Mouse (Mus musculus) midbrain, embryonic 12.5 days (tissue): ENCODE data around the gene Teddm1a. TPM values are rescaled to one million over a fixed set of nuclear protein-coding genes. Genes with fewer than 3 reads are reported as not detected.

Experiments used
- ATAC-seq: fragments of 200-750 bp; cut with Nextera tagmentation; 2 replicates; pipeline ENCODE4 v1.8.0; 2017; ENCODE audit warnings: low read depth, moderate TSS enrichment, moderate library complexity; ENCODE audit not compliant: low FRiP score
- H3K27ac ChIP-seq: fragments of 300-500 bp; sonication (generic); replicated peaks from 2 replicates; pipeline ENCODE4 v1.5.1; 2016; ENCODE audit warnings: mild to moderate bottlenecking
- H3K27me3 ChIP-seq: fragments of 300-500 bp; sonication (generic); 2 replicates; pipeline ENCODE4 v1.6.1; 2016; ENCODE audit warnings: mild to moderate bottlenecking
- H3K36me3 ChIP-seq: fragments of 300-500 bp; sonication (generic); 2 replicates; pipeline ENCODE4 v1.6.1; 2016
- H3K4me1 ChIP-seq: fragments of 300-500 bp; sonication (generic); 2 replicates; pipeline ENCODE4 v1.6.1; 2016
- H3K4me2 ChIP-seq: fragments of 300-500 bp; sonication (generic); replicated peaks from 2 replicates; pipeline ENCODE4 v1.6.1; 2016; ENCODE audit warnings: mild to moderate bottlenecking, moderate library complexity
- H3K4me3 ChIP-seq: fragments of 300-500 bp; sonication (generic); 2 replicates; pipeline ENCODE4 v1.5.1; 2016; ENCODE audit warnings: mild to moderate bottlenecking
- H3K9ac ChIP-seq: fragments of 300-500 bp; sonication (generic); replicated peaks from 2 replicates; pipeline ENCODE4 v1.6.1; 2016; ENCODE audit warnings: mild to moderate bottlenecking, moderate library complexity
- H3K9me3 ChIP-seq: fragments of 300-500 bp; sonication (generic); 2 replicates; pipeline ENCODE4 v1.6.1; 2016; ENCODE audit warnings: mild to moderate bottlenecking
- WGBS: fragments of 180-500 bp; shearing (Covaris S2); methylation state at CpG from one replicate; pipeline ENCODE4 v1.1.7; 2016; 5-methylcytosine and 5-hydroxymethylcytosine counted together
- polyA plus RNA-seq: library from polyadenylated mRNA; unstranded; fragments of >200 nt; fragmentation: Nextera tagmentation; extraction: Ambion mirVana; gene quantifications from 2 replicates; pipeline ENCODE4 v1.2.1, GENCODE M21; 2016

Teddm1a gene
- polyA plus RNA-seq, 1 experiment from 2014 or later = not detected

DNA sequence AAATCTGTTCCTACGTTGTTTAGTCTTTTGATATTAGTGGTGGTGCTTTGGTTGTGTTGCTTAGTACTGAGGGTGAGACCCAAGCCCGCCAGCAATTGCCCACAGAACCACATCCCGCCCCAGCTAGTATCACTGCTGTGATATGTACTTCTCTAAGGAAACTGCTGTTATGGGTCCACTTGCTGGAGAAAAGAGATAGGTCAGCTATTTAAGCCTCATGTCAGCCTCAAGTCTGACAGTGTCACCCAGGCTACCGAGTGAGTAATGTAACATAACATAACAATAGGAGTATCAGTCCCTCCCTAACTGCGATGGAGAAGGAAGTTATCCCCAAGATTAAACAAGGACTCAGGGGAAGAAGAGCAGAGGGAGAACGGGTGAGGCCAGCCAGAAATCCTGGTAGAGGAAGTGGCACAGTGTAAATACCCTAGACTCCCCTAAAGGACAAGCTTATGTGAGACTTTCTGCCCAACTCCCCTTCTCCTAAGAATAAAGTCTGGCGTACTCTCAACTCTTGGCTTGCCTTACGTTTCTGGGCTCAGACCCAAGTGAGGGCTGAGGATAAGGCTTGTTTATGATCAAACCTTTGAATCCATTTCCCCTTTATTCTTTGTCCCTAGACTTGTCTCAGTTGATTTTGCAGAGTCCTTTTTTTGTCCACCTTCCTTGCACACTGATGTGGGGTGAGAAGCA lies 2.8 kb downstream of the Teddm1a start:
- Histone ChIP-seq H3K4me1 (0 out of 2 replicates have a peak, but pooled peaks cover 9% of the 10 kb centered on the region), H3K9ac (no peak overlapping the region), H3K27ac (no peak overlapping the region), H3K36me3 (no peaks in the 10 kb centered on the region), H3K4me2 (no peak overlapping the region), H3K4me3 (no peak overlapping the region), H3K27me3 (peaks cover 23% of the 10 kb centered on the region), H3K9me3 (no peaks in the 10 kb centered on the region)
- ATAC-seq = no peak
- WGBS = 65% methylated on average over 8 of the region's 8 CpGs

DNA sequence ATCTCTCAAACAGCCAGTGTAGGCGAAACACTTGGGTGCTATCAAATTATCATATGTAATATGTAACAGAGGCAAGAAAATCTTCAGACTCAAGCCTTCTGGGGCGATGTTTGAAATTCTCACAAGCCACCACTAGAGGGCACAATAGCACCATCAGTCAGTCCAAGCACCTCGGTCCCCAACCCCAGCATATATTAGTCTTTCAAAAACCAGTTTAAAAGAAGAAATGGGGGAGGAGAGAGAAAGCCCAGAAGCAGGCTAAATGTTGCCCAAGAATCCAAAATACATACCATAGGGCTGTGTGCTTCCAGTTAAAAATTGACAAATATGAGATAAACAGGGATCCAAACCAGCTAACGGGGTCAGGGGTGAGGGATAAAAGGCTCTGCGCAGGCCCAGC lies 3.4 kb downstream of the Teddm1a start:
- 0 out of 2 replicates have a peak, but pooled peaks cover 9% of the 10 kb centered on the region for H3K4me1 ChIP-seq
- no peak overlapping the region for H3K9ac ChIP-seq
- H3K4me2 ChIP-seq = no peak overlapping the region
- H3K27me3 ChIP-seq = peaks cover 23% of the 10 kb centered on the region
- H3K27ac ChIP-seq = no peak overlapping the region
- no peak for ATAC-seq
- no peaks in the 10 kb centered on the region for H3K36me3 ChIP-seq
- WGBS = 35% methylated on average over 5 of the region's 5 CpGs
- no peak overlapping the region for H3K4me3 ChIP-seq
- H3K9me3 ChIP-seq = no peaks in the 10 kb centered on the region

- no peaks in the 10 kb centered on the region for H3K36me3 ChIP-seq
- peaks cover 23% of the 10 kb centered on the region for H3K27me3 ChIP-seq
- WGBS = 84% methylated on average over 8 of the region's 8 CpGs
- no peaks in the 10 kb centered on the region for H3K9me3 ChIP-seq
- H3K4me2 ChIP-seq = no peak overlapping the region
- H3K27ac ChIP-seq = no peak overlapping the region
- peaks cover 22% of the 10 kb centered on the region for H3K4me1 ChIP-seq
- H3K9ac ChIP-seq = no peak overlapping the region
- no peak overlapping the region for H3K4me3 ChIP-seq
- no peak for ATAC-seq
Observed at GRCm38 (mm10) chr1:153897196-153897595, 5.7 kb downstream of the Teddm1a start.

- peaks cover 17% of the 10 kb centered on the region for H3K27me3 ChIP-seq
- H3K9me3 ChIP-seq = no peaks in the 10 kb centered on the region
- peak; percentile 56 for ATAC-seq
- H3K4me1 ChIP-seq = peaks cover 35% of the 10 kb centered on the region
- peak overlapping the region; percentile 85 for H3K4me3 ChIP-seq
- peak overlapping the region; percentile 91 for H3K4me2 ChIP-seq
- peaks cover 16% of the 10 kb centered on the region for H3K36me3 ChIP-seq
- H3K27ac ChIP-seq = peak overlapping the region; percentile 98
- WGBS = 18% methylated on average over 22 of the region's 22 CpGs
- H3K9ac ChIP-seq = peak overlapping the region; percentile 59
Observed at GRCm38 (mm10) chr1:153898989-153899730, 7.6 kb downstream of the Teddm1a start.

DNA sequence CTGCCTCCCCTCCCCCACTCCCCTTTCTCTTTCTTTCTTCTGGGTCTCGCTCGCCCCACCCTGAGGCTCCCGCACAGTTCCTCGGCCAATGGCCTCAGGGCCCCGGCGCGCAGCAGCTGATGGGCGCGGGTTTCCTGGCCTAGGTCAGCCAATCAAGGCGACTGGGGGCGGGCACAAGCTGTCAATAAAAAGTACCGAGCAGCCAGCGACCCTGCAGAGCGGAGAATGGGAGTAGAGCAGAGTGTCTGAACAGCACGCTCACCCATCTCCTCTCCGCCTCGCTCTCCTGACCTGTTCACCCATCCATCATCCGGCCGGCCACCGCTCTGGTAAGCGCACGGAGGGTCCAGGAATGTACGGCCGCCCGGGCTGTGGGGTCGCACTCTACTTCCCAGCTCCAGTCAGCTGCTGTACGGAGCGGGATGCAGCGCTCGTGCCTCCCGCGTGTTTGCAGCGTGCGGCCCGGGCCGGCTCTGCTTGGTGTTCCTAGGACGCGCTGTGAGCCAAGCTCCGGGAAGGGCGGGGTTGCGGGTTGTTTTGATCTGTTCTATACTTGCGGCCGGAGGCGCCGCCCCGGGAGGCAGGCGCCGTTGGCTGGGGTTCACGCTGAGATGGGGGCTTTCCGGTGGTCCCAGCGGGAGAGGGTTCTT lies 8.3 kb downstream of the Teddm1a start, which contains the start of the genes Glul and Teddm2:
Gene Glul, plus strand, starts transcription at position 214 of the 650 bp plus-strand sequence.
Gene Teddm2, minus strand, starts transcription at position 498 of the 650 bp plus-strand sequence.
- under 1% methylated on average over 51 of the region's 51 CpGs for WGBS
- H3K36me3 ChIP-seq = peaks cover 23% of the 10 kb centered on the region
- H3K9me3 ChIP-seq = no peaks in the 10 kb centered on the region
- peaks cover 35% of the 10 kb centered on the region for H3K4me1 ChIP-seq
- ATAC-seq = peak; percentile 96
- peak within 1 kb of the TSS; percentile 91 for H3K4me2 ChIP-seq
- peak within 1 kb of the TSS; percentile 98 for H3K27ac ChIP-seq
- peaks cover 17% of the 10 kb centered on the region for H3K27me3 ChIP-seq
- peak within 1 kb of the TSS; percentile 93 for H3K9ac ChIP-seq
- H3K4me3 ChIP-seq = peak within 1 kb of the TSS; percentile 85

GRCm38 (mm10) chr1:153900381-153900780 lies 8.8 kb downstream of the Teddm1a start:
- 1% methylated on average over 36 of the region's 36 CpGs for WGBS
- Histone ChIP-seq H3K4me3 (peak overlapping the region; percentile 85), H3K9me3 (no peaks in the 10 kb centered on the region), H3K4me1 (peaks cover 32% of the 10 kb centered on the region), H3K36me3 (peaks cover 28% of the 10 kb centered on the region), H3K27ac (peak overlapping the region; percentile 98), H3K9ac (peak overlapping the region; percentile 93), H3K4me2 (peak overlapping the region; percentile 91), H3K27me3 (peaks cover 17% of the 10 kb centered on the region)
- ATAC-seq = peak; percentile 56

GRCm38 (mm10) chr1:153900860-153901730 lies 9.6 kb downstream of the Teddm1a start:
- Histone ChIP-seq H3K36me3 (peaks cover 35% of the 10 kb centered on the region), H3K4me1 (peaks cover 32% of the 10 kb centered on the region), H3K9ac (peak overlapping the region; percentile 93), H3K27ac (peak overlapping the region; percentile 98), H3K4me3 (peak overlapping the region; percentile 85), H3K4me2 (peak overlapping the region; percentile 91), H3K27me3 (peaks cover 17% of the 10 kb centered on the region), H3K9me3 (no peaks in the 10 kb centered on the region)
- 1% methylated on average over 25 of the region's 25 CpGs for WGBS
- no peak for ATAC-seq

DNA sequence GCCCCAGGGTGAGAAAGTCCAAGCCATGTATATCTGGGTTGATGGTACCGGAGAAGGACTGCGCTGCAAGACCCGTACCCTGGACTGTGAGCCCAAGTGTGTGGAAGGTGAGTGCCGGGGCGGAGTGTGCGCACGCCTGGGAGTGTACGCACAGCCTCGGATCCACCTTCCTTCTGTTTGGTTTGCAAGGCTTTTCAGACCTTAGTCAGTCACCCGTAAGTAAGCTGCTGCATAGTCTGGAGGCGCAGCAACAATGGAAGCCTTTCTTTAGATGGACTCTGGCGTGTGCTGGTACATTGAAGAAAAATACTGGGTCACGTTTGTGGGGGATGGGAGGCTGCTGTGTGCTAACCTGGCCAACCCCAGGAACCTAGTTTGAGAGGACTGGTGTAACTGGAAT lies 11.5 kb downstream of the Teddm1a start:
- H3K9me3 ChIP-seq = no peaks in the 10 kb centered on the region
- H3K27ac ChIP-seq = no peak overlapping the region
- peaks cover 32% of the 10 kb centered on the region for H3K4me1 ChIP-seq
- no peak for ATAC-seq
- 50% methylated on average over 13 of the region's 13 CpGs for WGBS
- H3K4me2 ChIP-seq = peak overlapping the region; percentile 28
- 0 out of 2 replicates have a peak overlapping the region, but pooled peaks have one; percentile 4 for H3K4me3 ChIP-seq
- no peaks in the 10 kb centered on the region; the same call in 1 of the 2 replicates for H3K27me3 ChIP-seq
- H3K36me3 ChIP-seq = peaks cover 54% of the 10 kb centered on the region
- H3K9ac ChIP-seq = no peak overlapping the region

GRCm38 (mm10) chr1:153904236-153904635 lies 12.7 kb downstream of the Teddm1a start:
- no peak overlapping the region for H3K9ac ChIP-seq
- no peak overlapping the region for H3K27ac ChIP-seq
- H3K9me3 ChIP-seq = no peaks in the 10 kb centered on the region
- 97% methylated on average over 14 of the region's 14 CpGs for WGBS
- ATAC-seq = no peak
- no peak overlapping the region for H3K4me3 ChIP-seq
- no peak overlapping the region for H3K4me2 ChIP-seq
- no peaks in the 10 kb centered on the region; the same call in 1 of the 2 replicates for H3K27me3 ChIP-seq
- H3K36me3 ChIP-seq = peaks cover 64% of the 10 kb centered on the region
- H3K4me1 ChIP-seq = peaks cover 26% of the 10 kb centered on the region

DNA sequence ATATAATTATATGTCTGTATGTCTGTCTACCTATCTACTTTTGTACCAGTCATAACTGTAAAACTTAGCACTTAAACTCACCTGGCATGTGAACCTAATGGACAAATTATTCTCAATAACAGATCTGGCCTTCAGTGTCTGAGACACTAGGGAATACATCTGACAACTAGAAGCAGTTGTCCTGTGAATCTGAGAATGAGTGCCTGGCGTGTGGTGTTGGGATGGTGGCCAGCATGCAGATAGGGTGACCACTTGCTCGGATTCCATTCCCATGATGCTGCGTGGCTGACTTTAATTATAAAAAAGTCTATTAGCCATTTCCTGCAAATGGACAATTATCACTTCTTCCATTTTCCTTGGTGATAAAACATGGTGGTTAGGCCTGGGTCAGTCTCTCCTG lies 14.3 kb downstream of the Teddm1a start:
- Histone ChIP-seq H3K36me3 (peaks cover 74% of the 10 kb centered on the region), H3K4me3 (no peak overlapping the region), H3K27me3 (no peaks in the 10 kb centered on the region; the same call in 1 of the 2 replicates), H3K4me2 (no peak overlapping the region), H3K4me1 (peaks cover 25% of the 10 kb centered on the region), H3K9me3 (no peaks in the 10 kb centered on the region), H3K27ac (no peak overlapping the region), H3K9ac (no peak overlapping the region)
- ATAC-seq = no peak
- WGBS = 98% methylated on average over 3 of the region's 3 CpGs

DNA sequence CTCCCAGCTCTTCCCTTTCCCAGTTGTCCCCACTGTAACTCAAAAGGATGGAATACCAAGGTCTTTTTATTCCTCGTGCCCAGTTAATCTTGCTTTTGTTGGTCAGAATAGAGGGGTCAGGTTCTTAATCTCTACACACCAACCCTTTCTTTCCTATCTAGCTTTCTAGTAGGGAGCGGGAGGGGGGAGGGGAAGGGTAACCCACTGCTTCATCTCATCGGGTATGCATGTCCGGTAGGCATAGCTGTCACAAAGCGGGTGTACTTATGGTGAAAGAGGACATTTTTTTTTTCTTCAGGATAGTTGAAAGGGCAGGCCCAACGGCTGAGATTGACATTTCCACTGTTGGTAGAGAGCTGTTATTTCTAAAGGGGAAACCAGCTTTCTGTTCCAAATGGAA lies 16.7 kb downstream of the Teddm1a start:
- no peaks in the 10 kb centered on the region for H3K9me3 ChIP-seq
- 34% methylated on average over 6 of the region's 6 CpGs for WGBS
- H3K4me1 ChIP-seq = peaks cover 4% of the 10 kb centered on the region
- no peaks in the 10 kb centered on the region; the same call in 1 of the 2 replicates for H3K27me3 ChIP-seq
- H3K27ac ChIP-seq = no peak overlapping the region
- H3K36me3 ChIP-seq = peaks cover 67% of the 10 kb centered on the region
- peak; percentile 83 for ATAC-seq
- H3K4me3 ChIP-seq = no peak overlapping the region
- H3K9ac ChIP-seq = no peak overlapping the region
- no peak overlapping the region for H3K4me2 ChIP-seq
